Mouse (Mus musculus): ENCODE data around the gene Txndc11.

GRCm38 (mm10) chr16:11054871-11055270 lies 79.6 kb downstream of the Txndc11 start:
- TF ChIP-seq CTCF (IDR thresholded peaks at IDR 0.05; ENCODE audit: control insufficient read depth, insufficient read depth, insufficient replicate concordance, low read depth, low read length) (no peak), POLR2A (IDR thresholded peaks at IDR 0.05; ENCODE audit: control insufficient read depth, low read depth, low read length) (no peak)
